Comparison of ENCODE assay signal across 8 mouse cellular contexts in the genomic region with DNA sequence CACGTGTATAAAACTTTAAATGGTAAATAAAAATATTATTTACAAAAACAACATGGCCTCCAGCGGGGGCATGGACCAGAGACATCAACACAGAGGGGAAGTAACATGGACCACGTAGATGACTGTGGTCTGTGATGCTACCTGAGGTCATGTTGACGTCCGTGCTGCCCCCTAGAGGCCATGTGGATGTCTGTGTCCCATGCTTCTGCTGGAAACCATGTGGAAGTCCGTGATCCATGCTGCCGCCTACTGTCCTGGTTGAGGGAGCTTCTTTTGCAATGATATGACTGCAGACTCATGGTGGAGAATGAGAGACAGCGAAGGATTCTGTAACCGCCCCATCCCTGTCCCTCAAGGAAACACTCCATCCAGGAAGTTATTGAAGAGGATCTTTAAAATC.
DNase-seq lines count a peak whose midpoint lies in the region; ATAC-seq and TF ChIP-seq lines count a peak whose summit lies in the region.
"Had no signal": no experiment of that assay in that cellular context is flagged by ENCODE, and none has a peak within 500 bp of the region (broad histone marks: within the 10 kb centered on the region; RNA-seq: fewer than 3 reads in every experiment).

No protein-coding gene starts in this region.

- TF ChIP-seq CTCF in stomach, postnatal 0 days (IDR thresholded peaks at IDR 0.05; ENCODE audit: low read depth): peak; percentile 74

- H3K4me2 ChIP-seq in limb, embryonic 11.5 days (ENCODE audit: low read depth, severe bottlenecking): no peak overlapping the region
- H3K4me2 ChIP-seq in stomach, postnatal 0 days (replicated peaks; ENCODE audit: low read depth): no peak overlapping the region
- H3K4me2 ChIP-seq: neural tube, embryonic 13.5 days had no signal

- no peaks in the 10 kb centered on the region for H3K36me3 ChIP-seq in embryonic facial prominence, embryonic 10.5 days (replicated peaks)
- H3K36me3 ChIP-seq in limb, embryonic 11.5 days (ENCODE audit: control insufficient read depth, insufficient read depth, low read length): no peaks in the 10 kb centered on the region
- H3K36me3 ChIP-seq in stomach, postnatal 0 days (ENCODE audit: control insufficient read depth, insufficient read depth, low read length): no peaks in the 10 kb centered on the region
- H3K36me3 ChIP-seq: neural tube, embryonic 13.5 days had no signal

- H3K4me3 ChIP-seq in embryonic facial prominence, embryonic 10.5 days: no peak overlapping the region
- no peak overlapping the region for H3K4me3 ChIP-seq in limb, embryonic 11.5 days (ENCODE audit: low read depth, low read length)
- no peak overlapping the region for H3K4me3 ChIP-seq in stomach, postnatal 0 days (ENCODE audit: low read depth, low read length)
- H3K4me3 ChIP-seq: neural tube, embryonic 13.5 days had no signal

- peak; percentile 39 to 45 for DNase-seq in layer of hippocampus, postnatal 10 days (ENCODE audit: low spot score in 2 of 2)
- no peak for DNase-seq in layer of hippocampus, adult 9-10 months (ENCODE audit: low spot score)
- DNase-seq in ES-CJ7 (ENCODE audit: low read depth, low spot score): peak; percentile 96
- peak; percentile 49 for DNase-seq in adrenal gland, adult 2 months
- peak; percentile 70 for DNase-seq in embryonic facial prominence, embryonic 10.5 days (ENCODE audit: low spot score)
- DNase-seq in limb, embryonic 11.5 days (ENCODE audit: low spot score): peak; percentile 64
- DNase-seq in stomach, postnatal 0 days (ENCODE audit: low spot score): peak; percentile 39

- no peak for ATAC-seq in limb, embryonic 11.5 days (ENCODE audit: insufficient number of reproducible peaks, low FRiP score, low TSS enrichment, low read depth)
- ATAC-seq in stomach, postnatal 0 days (ENCODE audit: low FRiP score, low TSS enrichment): no peak

- no peak overlapping the region for H3K9ac ChIP-seq in limb, embryonic 11.5 days (ENCODE audit: low read length)
- no peak overlapping the region for H3K9ac ChIP-seq in stomach, postnatal 0 days (ENCODE audit: low read length)
- H3K9ac ChIP-seq: neural tube, embryonic 13.5 days had no signal

- TF ChIP-seq EP300 in stomach, postnatal 0 days (optimal IDR thresholded peaks at IDR 0.05): no peak

- no peaks in the 10 kb centered on the region for H3K4me1 ChIP-seq in embryonic facial prominence, embryonic 10.5 days
- H3K4me1 ChIP-seq in limb, embryonic 11.5 days (ENCODE audit: control insufficient read depth, insufficient read depth, low read length): no peaks in the 10 kb centered on the region
- no peaks in the 10 kb centered on the region for H3K4me1 ChIP-seq in stomach, postnatal 0 days (replicated peaks; ENCODE audit: control insufficient read depth, insufficient read depth)
- H3K4me1 ChIP-seq: neural tube, embryonic 13.5 days had no signal

- no peak overlapping the region for H3K27ac ChIP-seq in embryonic facial prominence, embryonic 10.5 days (replicated peaks)
- H3K27ac ChIP-seq in limb, embryonic 11.5 days (replicated peaks; ENCODE audit: low read depth, low read length): no peak overlapping the region
- H3K27ac ChIP-seq in stomach, postnatal 0 days (replicated peaks): no peak overlapping the region
- H3K27ac ChIP-seq: neural tube, embryonic 13.5 days had no signal

- H3K27me3 ChIP-seq in embryonic facial prominence, embryonic 10.5 days (replicated peaks; ENCODE audit: low read depth, poor library complexity, severe bottlenecking): no peaks in the 10 kb centered on the region
- H3K27me3 ChIP-seq in limb, embryonic 11.5 days (ENCODE audit: control insufficient read depth, insufficient read depth, low read length): no peaks in the 10 kb centered on the region
- H3K27me3 ChIP-seq in stomach, postnatal 0 days (ENCODE audit: control insufficient read depth, insufficient read depth, low read length): no peaks in the 10 kb centered on the region
- H3K27me3 ChIP-seq: neural tube, embryonic 13.5 days had no signal

- 24% methylated on average over 9 of the region's 9 CpGs for WGBS in embryonic facial prominence, embryonic 10.5 days
- WGBS in limb, embryonic 11.5 days: 32% methylated on average over 9 of the region's 9 CpGs
- WGBS in stomach, postnatal 0 days: 25% methylated on average over 9 of the region's 9 CpGs

- H3K9me3 ChIP-seq in embryonic facial prominence, embryonic 10.5 days: no peaks in the 10 kb centered on the region
- H3K9me3 ChIP-seq in limb, embryonic 11.5 days (ENCODE audit: control insufficient read depth, low read length): no peaks in the 10 kb centered on the region
- H3K9me3 ChIP-seq in stomach, postnatal 0 days (ENCODE audit: control insufficient read depth, low read length): no peaks in the 10 kb centered on the region
- H3K9me3 ChIP-seq: neural tube, embryonic 13.5 days had no signal
